Mouse (Mus musculus): ENCODE data around the gene Pyy.

GRCm38 (mm10) chr11:102106911-102107310 is 721 bp downstream of the Pyy start:
- TF ChIP-seq POLR2A (IDR thresholded peaks at IDR 0.05; ENCODE audit: low read depth, low read length) (no peak), CTCF (conservative IDR thresholded peaks at IDR 0.05; ENCODE audit: insufficient read depth, insufficient read length, low read depth, low read length) (no peak)
